Mouse (Mus musculus): ENCODE results near the gene Enpp7. TPM values are rescaled to one million over a fixed set of nuclear protein-coding genes. Genes with fewer than 3 reads are reported as not detected.

Enpp7 gene
- total RNA-seq (2014; fragmentation: Nextera tagmentation) (not detected in 2 replicates), total RNA-seq (2017) (not detected in 2 replicates)

DNA sequence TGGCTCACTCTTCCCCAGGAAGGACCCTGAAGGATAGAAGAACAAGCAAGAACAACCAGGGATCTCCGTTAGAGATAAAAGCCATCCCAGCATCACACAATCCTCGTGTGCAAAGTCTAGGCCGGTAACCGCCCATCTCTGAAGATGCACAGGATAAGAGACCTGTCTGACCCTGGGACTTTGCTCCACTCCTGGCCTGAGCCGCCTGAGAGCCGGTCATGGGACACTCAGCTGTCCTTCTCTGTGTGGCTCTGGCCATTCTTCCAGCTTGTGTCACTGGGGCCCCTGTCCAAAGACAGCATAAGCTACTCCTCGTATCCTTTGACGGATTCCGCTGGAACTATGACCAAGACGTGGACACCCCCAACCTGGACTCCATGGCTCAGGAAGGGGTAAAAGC, at the start of gene Enpp7:
Gene Enpp7 (plus strand): TSS at position 190 of the 400 bp plus-strand sequence.
- no peak for ATAC-seq (replicated peaks; ENCODE audit: low FRiP score, low TSS enrichment, poor library complexity, severe bottlenecking)

DNA sequence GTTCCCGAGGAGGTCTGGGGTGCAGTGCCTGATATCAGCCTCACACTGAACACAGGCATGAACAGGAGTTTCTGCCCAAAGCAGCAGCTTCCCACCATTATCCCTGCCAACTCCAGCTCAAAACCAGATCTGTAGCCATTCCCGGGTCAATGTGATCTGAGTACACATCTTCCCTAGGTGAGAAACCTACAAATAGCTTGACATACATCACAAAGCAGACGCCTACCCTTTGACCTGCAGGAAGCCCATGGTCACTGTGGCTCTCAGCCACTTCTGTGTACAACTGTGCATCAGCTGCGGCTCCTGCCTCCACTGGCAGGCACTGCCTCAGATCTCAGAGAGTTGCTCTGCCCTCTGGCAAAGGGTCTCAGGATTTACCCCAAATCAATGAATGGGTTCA, 48.3 kb upstream of the Enpp7 start:
- ATAC-seq (replicated peaks; ENCODE audit: low FRiP score, low TSS enrichment, poor library complexity, severe bottlenecking): no peak

DNA sequence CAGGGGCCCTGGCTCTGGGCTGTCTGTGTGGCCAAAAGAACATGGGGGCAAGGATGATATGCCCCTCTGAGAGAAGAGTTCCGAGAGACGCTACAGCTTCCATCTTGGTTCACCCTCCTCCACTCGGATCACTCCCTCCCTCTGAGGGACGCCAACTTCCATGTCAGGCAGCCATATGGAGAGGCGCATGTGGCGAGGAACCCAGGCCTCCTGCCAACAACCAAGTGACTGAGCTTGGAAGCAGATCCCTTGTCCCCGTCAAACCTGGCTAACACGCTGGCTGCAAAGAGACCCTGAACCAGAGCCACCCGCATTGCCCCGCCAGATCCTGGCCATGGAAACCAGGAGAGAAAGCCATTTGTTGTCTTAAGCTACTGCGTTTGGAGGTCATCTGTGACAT, 47.4 kb upstream of the Enpp7 start:
- no peak for ATAC-seq (replicated peaks; ENCODE audit: low FRiP score, low TSS enrichment, poor library complexity, severe bottlenecking)

DNA sequence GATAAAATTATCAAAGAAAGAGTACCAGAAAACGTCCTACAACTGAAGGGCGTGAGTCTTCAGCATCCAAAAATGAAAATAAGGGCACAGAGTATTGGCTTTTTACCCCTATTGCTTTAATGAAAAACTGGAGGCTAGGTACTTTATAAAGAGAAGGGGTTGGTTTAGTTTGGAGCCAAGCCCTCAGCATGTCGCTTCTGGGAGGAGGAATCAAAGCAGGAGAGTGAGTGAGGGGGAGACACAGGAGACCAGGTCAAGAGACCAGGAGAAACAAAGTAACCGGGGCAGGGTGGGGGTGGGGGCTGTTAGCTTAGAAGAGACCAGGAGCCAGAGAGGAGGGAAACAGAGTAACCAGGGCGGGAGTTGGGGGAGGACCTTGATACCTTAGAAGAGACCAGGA, 46.7 kb upstream of the Enpp7 start:
- ATAC-seq (replicated peaks; ENCODE audit: low FRiP score, low TSS enrichment, poor library complexity, severe bottlenecking): no peak

DNA sequence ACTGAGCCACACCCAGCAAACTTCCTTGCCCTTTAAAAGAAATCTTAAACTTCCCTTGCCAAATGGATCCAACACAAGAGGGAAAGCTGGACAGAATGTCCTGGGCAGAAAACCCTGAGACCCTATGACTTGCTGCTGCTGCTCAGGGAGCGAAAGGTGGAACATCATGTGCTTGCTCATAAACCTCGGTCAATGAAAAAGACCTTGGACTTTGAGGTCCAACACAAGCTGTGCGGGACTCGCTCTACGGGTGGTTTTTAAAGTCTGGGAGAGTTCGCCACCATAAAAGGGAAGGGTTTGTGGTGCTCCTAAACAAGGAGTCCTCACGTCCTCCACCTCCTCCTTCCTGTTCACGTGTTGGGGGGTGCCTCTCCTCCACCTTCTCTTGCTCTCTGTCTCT, 42.1 kb upstream of the Enpp7 start:
- no peak for ATAC-seq (replicated peaks; ENCODE audit: low FRiP score, low TSS enrichment, poor library complexity, severe bottlenecking)

DNA sequence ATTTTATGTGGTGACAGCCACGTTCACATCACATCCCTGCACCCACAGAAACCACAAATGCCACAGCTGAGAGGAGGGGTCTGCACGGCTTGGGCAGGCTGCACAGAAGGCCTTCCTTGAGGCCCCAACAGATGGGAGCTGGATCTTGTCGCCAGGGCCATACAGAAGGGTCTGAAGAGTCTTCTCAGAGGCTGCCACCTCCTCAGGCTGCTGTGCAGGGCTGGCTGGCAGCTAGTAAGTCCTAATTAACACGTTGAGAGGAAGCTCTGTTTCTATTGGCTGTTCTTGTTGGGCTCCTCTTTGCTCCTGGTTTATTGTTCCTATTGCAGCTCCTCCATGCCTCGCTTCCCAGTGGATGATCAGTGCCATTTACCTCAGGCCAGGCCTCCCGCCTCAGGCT, 33.0 kb upstream of the Enpp7 start:
- no peak for ATAC-seq (replicated peaks; ENCODE audit: low FRiP score, low TSS enrichment, poor library complexity, severe bottlenecking)

DNA sequence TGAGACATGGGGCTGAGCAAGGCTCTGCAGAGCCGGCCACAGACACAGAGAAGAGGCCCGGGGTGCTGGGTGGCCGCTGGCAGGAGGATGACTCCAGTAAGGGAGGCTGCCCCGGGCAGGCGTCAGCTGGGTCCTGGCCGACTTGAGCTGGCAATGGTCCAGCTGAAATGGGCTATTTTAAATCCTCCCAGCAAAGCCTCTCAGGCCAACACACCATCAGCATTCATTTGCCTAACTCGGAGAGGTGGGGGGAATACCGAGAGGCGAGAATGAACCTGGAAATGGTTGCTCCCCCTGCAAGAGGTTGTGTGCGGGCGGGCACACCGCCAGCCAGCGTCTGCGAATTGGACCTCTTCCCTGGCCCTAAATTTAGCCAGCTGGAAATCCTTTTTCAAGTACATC, 30.9 kb upstream of the Enpp7 start:
- ATAC-seq (replicated peaks; ENCODE audit: low FRiP score, low TSS enrichment, poor library complexity, severe bottlenecking): no peak

DNA sequence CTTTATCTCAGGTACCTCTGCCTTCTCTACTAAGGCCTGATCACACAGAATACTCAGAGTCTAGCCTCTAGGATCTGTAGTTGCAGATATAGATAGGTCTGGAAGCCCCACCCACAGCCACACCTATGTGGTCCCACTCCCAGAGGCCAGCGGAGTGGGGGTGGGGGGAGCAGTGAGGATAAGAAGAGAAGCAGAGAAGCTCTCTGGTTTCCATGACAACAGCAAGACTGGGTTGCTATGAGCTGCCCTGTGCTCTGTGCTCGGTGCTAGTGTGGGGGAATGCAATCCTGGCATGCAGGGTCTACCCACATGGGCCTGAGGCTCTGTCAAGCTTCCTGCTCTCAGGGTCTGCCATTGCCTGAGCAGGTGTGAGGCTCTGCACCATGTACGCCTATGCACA, 27.3 kb upstream of the Enpp7 start:
- ATAC-seq (replicated peaks; ENCODE audit: low FRiP score, low TSS enrichment, poor library complexity, severe bottlenecking): no peak

DNA sequence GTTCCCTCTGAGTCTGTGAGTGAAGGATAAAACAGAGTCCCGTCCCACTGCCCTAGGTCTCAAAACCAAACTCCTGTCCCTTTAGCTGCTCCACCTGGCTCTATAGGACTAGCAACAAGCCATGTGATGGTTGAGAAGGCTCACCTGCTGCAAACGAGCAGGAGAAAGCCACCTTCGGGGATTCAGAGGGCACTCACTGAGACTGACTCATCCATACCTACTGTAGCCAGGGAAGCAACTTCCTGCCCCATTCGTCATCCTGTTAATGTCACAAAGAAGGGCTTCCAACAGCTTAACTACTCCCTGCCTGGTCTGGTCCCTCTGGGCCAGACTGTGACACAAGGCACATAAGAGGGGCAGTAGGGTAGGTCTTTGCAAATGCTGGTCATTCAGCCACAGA, 25.5 kb upstream of the Enpp7 start:
- no peak for ATAC-seq (replicated peaks; ENCODE audit: low FRiP score, low TSS enrichment, poor library complexity, severe bottlenecking)

DNA sequence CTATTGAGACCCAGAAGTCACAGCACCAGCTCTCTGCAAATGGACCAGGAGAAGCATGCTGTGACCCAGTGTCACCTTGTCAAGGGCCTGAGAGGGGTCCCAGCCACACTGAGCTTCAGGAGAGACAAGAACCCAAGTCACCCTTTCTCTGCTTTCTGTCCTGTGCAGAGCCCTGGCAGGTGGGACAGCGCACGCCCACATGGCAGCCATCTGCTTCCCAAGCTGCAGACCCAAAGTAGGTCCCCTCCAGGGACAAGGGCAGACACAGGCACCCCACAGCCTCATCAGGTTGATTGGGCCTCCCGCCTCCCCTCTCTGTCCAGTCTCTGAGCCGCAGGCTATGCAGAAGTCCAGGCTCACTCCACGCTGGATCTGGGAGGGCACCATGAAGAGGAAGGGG, 24.1 kb upstream of the Enpp7 start:
- no peak for ATAC-seq (replicated peaks; ENCODE audit: low FRiP score, low TSS enrichment, poor library complexity, severe bottlenecking)

DNA sequence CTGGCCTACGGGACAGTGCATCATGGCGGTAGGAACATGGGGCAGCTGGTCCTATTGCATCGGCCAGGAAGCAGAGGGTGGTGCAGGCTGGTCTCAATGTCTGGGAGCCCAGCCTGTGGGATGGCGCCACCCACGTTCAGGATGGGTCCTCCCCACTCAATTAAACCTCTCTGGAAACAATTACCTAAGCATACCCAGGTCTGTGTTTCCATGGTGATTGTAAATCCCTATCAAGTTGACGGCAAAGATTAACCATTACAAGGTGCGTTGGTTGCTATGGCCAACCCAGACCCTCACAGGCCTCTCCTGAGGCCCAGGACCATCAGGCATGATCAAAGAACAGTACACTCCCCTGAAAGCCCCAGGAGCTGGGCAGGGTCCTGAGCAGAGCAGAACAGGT, 22.9 kb upstream of the Enpp7 start:
- ATAC-seq (replicated peaks; ENCODE audit: low FRiP score, low TSS enrichment, poor library complexity, severe bottlenecking): no peak

DNA sequence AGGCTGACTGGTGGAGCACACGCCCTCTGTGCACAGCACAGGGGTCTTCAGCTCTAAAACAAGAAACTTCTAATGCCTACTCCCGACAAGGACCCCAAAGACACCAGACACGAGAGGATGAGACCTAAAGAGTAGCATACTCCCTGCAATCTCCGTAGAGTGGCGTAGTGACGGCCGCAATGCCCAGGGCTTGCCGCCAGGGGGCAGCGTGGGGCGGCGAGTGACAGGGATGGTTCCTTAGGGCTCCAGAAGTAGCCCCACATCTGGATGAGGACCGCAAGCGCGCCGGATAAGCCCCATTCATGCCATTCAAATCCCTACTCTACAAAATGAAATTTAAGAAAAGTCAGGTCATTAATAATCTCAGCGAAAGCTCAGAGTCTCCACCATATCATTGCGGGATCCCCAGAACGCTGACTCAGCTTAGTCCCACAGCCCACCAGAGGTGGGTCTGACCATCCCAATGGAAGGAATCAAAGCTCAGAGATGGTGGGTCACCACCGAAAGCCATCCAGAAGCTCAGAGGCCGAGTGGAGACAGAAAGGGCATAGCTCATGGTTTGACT, 16.4 kb upstream of the Enpp7 start:
- peak; percentile 43; the same call in 1 of the 2 replicates for ATAC-seq (replicated peaks; ENCODE audit: low FRiP score, low TSS enrichment, poor library complexity, severe bottlenecking)

DNA sequence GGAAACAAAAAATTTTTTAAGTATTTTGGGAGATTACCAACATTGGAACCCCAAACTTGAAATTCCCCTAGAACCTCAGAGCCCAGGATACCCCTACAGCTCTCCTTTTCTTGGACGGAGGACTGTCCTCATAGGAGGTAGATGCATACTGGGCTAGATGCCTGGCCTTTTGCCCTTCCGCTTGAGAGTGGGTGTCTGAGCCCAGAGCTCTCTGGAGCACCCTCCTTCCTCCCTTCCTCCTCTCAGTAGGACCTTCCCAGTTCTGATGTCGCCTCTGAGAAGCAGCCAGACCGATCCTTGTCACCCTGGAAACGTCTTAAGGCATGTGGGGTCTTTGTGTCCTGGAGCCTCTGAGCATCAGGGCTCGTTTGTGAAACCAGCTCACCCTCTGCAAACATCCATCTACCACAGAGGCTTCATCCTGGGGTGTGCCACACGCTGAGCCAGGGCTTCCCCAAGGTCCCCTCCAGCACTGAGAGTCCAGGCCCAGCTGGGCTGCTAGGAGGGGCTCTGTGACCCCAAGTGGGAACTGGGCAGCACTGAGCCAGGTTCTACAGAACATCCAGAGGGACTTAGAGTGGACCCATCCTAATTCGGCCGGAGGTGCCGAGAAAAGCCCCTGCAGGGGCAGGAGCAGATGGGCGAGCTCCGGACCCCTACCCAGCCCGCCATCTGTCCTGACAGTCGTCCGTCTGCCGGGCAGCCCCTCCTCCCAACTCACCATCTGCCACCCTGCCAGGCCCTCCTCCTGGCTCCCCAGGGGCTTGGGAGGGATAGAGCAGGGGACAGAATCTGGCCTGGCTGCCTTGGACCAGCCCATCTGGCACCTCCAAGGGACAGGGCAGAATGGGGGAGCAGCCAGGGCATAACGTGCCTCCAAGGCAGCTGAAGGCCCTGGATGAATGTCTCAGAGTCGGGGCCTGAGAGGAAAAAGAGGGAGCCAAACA, 15.3 kb upstream of the Enpp7 start:
- ATAC-seq (replicated peaks; ENCODE audit: low FRiP score, low TSS enrichment, poor library complexity, severe bottlenecking): no peak

DNA sequence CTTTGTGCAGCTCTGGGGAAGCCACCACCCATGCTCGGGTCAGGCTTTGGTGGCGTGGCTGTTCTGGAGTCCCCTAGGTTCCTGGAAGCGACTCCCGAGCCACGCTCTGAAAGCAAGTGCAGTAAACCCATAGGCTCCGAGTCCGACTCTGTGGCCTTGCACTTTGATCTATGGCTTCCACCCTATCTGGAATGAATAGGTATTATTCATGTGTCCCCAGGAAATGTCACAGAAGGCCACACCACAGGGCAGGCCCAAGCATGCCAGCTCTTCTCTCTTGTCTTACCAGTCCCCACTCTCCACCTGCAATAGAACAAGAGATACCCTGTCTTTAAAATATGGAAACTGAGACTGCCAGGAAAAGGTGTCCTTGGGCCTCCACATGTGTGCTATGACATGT, 13.6 kb upstream of the Enpp7 start:
- ATAC-seq (replicated peaks; ENCODE audit: low FRiP score, low TSS enrichment, poor library complexity, severe bottlenecking): no peak

DNA sequence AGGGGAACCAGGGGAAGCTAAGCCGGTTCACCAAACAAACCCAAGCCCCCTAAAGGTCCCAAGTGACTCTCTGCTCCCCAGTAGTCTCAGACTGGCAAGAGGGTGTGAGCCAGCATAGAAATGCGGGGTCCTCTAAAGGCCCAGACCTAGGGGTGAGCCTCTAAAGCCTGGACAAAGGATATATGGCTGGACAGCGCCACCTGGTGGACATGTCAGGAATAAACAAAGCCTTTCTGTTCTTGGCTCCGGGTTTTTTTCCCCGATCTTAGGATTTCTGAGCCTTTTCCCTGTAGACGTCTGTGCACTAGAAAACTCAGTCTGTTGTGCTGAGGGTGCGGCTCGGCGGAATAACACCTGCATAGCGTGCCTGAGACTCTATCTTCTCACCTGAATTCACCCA, 12.6 kb upstream of the Enpp7 start:
- ATAC-seq (replicated peaks; ENCODE audit: low FRiP score, low TSS enrichment, poor library complexity, severe bottlenecking): peak; percentile 51; the same call in 1 of the 2 replicates

DNA sequence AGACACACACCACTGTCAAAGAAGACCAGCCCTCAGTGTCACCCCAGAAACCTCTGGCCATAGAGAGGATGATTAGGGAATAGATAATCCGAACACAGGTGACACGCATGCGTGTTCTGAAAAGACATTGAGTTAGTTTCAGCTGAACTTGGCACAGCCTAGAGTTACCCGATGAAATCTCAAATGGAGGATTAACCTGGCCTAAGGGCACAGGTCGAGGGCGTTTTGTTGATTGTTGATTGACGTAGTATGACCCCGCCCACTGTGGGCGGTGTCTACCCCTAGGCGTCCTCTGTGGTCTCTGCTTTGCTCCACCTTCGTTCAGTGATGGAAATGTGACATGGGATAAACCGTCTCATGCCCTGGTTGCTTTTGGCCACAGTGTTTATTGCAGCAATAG, 12.1 kb upstream of the Enpp7 start:
- peak; percentile 78 for ATAC-seq (replicated peaks; ENCODE audit: low FRiP score, low TSS enrichment, poor library complexity, severe bottlenecking)

DNA sequence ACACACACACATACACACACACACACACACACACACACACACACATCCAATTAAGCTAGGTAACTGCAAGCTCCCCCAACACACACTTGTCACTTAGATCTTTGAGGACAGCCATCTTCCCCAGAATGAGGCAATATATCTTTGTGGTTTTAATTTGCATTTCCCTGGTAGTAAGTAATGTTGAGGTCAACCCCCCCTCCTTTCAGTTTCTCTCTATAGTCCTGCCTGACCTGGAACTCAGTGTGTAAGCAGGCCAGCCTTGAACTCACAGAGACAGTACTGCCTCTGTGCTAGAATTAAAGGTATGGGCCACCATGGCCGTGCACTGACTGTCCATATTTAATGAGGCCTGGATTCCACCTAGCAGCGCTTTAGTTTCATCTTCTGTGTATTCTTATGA, 7.6 kb upstream of the Enpp7 start:
- ATAC-seq (replicated peaks; ENCODE audit: low FRiP score, low TSS enrichment, poor library complexity, severe bottlenecking): no peak

DNA sequence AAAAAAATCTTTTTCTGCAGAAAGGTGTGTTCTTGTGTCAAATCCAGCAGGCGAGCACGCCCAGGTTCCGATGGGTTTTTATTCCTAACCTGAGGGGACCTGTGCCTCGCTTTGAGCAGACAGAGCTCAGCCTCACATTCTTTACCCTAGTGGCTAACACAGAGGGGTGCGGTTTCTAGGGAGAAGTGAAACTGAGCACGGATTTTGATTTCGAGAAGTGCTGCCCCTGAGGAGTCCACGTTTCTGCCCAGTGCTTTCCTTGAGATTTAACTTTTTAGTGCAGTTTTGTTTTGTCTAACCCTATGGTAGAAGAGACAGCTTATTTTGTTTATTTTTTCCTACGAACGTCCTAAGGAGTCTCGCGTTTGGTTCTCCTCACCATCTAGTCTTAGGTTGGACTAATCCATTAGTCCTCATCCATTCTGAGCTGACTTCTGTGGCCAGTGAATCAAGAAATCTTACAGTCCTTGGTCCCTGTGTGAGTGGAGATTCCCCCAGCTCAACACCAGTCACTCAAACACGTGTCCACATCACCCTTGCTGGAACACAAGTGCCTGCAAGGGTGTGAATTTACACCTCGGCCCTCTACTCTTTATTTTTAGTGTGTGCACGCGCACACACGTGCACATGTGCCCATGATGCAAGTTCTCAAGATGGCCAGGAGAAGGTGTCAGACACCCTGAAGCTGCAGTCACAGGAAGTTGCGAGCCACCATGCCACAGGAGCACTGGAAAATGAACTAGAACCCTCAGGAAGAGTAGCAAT, 6.8 kb upstream of the Enpp7 start:
- 0 out of 2 replicates have a peak, but pooled peaks have one; percentile 49 for ATAC-seq (replicated peaks; ENCODE audit: low FRiP score, low TSS enrichment, poor library complexity, severe bottlenecking)

DNA sequence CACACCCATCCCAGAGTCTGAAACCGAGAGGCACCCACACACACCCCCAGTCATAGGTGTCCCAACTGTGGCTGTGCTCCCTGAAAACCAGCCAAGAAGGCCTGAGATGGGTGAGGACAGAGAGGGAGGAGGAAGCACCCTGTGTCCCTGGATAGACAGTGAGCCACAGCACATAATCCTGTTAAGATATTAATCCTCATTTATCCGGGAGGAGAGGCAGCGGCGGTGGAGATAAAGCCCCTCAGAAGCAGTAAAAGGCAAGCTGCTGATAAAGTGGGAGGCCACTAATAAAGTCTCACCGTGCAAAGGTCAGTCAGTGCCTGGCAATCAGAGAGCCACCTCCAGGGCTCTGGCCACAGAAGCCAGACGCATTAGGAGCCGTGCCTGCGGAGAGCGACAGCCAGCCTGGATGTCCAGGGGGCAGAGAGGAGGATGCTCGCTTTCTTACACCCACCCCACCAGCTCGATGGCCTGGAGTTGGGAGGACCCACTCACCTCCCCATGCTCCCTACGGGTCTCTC, 5.3 kb upstream of the Enpp7 start:
- no peak for ATAC-seq (replicated peaks; ENCODE audit: low FRiP score, low TSS enrichment, poor library complexity, severe bottlenecking)

DNA sequence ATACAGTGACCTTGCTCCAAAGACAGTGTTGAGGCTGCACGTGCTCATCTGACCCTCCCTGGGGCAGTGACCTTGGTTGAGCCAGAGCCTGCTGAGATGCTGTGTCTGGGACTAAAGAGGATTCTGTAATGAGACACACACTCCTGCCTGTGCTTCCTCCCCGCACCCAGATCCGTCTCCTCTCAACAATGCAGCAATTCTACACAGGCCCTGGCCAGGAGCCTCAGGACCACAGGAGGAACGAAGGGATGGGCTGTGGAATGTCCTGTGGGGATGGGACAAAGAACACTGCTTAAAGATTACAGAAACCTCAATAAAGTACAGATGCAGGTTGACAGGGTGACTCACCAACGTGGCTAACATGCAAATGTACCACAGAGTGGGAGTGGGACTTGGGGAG, 2.4 kb upstream of the Enpp7 start:
- no peak for ATAC-seq (replicated peaks; ENCODE audit: low FRiP score, low TSS enrichment, poor library complexity, severe bottlenecking)

Data from megakaryocyte-erythroid progenitor cell, adult 5-6 weeks (primary cell).